Mouse (Mus musculus) olfactory bulb, adult 2 months (tissue): ENCODE results near the gene Cdc42.

Source experiments
- CTCF ChIP-seq: fragments of 200-500 bp; IDR thresholded peaks from 2 replicates; pipeline ENCODE4 v1.5.1; 2012; ENCODE audit warnings: low read depth, mild to moderate bottlenecking, low read length, moderate library complexity; ENCODE audit not compliant: insufficient read depth
- POLR2A ChIP-seq: fragments of 200-500 bp; IDR thresholded peaks from 2 replicates; pipeline ENCODE4 v1.6.1; 2012; ENCODE audit warnings: mild to moderate bottlenecking, low read depth, low read length, moderate library complexity; ENCODE audit not compliant: insufficient read depth

DNA sequence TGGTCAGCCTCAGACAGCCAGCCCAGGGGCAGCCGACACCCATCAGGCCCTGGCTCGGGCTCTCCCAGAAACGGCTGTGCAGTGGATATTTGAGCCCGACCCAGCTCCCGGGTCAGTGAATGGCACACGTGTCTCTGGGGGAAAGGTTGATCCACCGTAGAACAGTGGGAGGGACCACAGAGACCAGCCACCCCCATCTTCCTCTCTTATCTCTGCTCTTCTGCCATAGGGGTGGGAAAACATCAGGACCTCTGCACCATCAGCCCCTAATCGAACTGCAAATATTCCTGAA is 70.9 kb downstream of the Cdc42 start:
- TF ChIP-seq CTCF = no peak
- no peak for TF ChIP-seq POLR2A
